Mouse (Mus musculus) heart, adult 2 months (tissue): ENCODE measurements at regions not wholly inside any gene's neighbourhood (a gene's known extent, or its start where the extent isn't known, plus 50 kb on each side); places are given as distances from the start of the nearest gene placed in this dataset.

Experiments
- EP300 ChIP-seq: fragments of 200-500 bp; IDR thresholded peaks from 2 replicates; pipeline ENCODE4 v1.6.1; 2011; ENCODE audit warnings: low read depth, low read length, control low read depth; ENCODE audit not compliant: insufficient read depth
- POLR2A ChIP-seq: fragments of 200-500 bp; IDR thresholded peaks from 2 replicates; pipeline ENCODE4 v1.6.1; 2011; ENCODE audit warnings: mild to moderate bottlenecking, low read depth, low read length, control low read depth; ENCODE audit not compliant: insufficient read depth

- TF ChIP-seq POLR2A (no peak), EP300 (no peak)
Observed at GRCm38 (mm10) chr11:56195316-56195715, 154.5 kb upstream of the Nmur2 start.
